Mouse (Mus musculus): ENCODE measurements at regions not wholly inside any gene's neighbourhood (a gene's known extent, or its start where the extent isn't known, plus 50 kb on each side); places are given as distances from the start of the nearest gene placed in this dataset.

- TF ChIP-seq CTCF (IDR thresholded peaks at IDR 0.05; ENCODE audit: insufficient read depth, low read depth, low read length) (no peak), POLR2A (IDR thresholded peaks at IDR 0.05; ENCODE audit: insufficient read depth, low read depth, low read length) (no peak)
Observed at GRCm38 (mm10) chr1:57259626-57260025, 117.8 kb upstream of the 1700066M21Rik start.
